ENCODE assay signal across 23 mouse cellular contexts in genomic region chr5:4814465-4815204, GRCm38 (mm10). TPM values are rescaled to one million over a fixed set of nuclear protein-coding genes. Genes with fewer than 3 reads are reported as not detected.
DNase-seq lines count a peak whose midpoint lies in the region; ATAC-seq and TF ChIP-seq lines count a peak whose summit lies in the region.
"Had no signal": no experiment of that assay in that cellular context is flagged by ENCODE, and none has a peak within 500 bp of the region (broad histone marks: within the 10 kb centered on the region; RNA-seq: fewer than 3 reads in every experiment).

No protein-coding gene starts in this region.

- peaks cover 38% of the 10 kb centered on the region for H3K4me1 ChIP-seq in forebrain, embryonic 13.5 days
- peaks cover 19% of the 10 kb centered on the region for H3K4me1 ChIP-seq in forebrain, embryonic 12.5 days
- H3K4me1 ChIP-seq in forebrain, embryonic 15.5 days, result peaks cover 21% of the 10 kb centered on the region
- peaks cover 26% of the 10 kb centered on the region for H3K4me1 ChIP-seq in forebrain, embryonic 10.5 days
- H3K4me1 ChIP-seq in forebrain, postnatal 0 days (ENCODE audit: insufficient read depth), result 0 out of 2 replicates have a peak, but pooled peaks cover 5% of the 10 kb centered on the region

- TF ChIP-seq POLR2A in brain, embryonic 14.5 days (IDR thresholded peaks at IDR 0.05; ENCODE audit: borderline replicate concordance, extremely low read depth, insufficient read depth, insufficient read length, poor library complexity, severe bottlenecking), result no peak

- no peaks in the 10 kb centered on the region for H3K36me3 ChIP-seq in forebrain, embryonic 13.5 days (ENCODE audit: poor library complexity, severe bottlenecking)
- H3K36me3 ChIP-seq in forebrain, embryonic 12.5 days (replicated peaks), result no peaks in the 10 kb centered on the region
- no peaks in the 10 kb centered on the region for H3K36me3 ChIP-seq in forebrain, embryonic 15.5 days
- H3K36me3 ChIP-seq in forebrain, embryonic 10.5 days (replicated peaks), result no peaks in the 10 kb centered on the region
- no peaks in the 10 kb centered on the region for H3K36me3 ChIP-seq in forebrain, postnatal 0 days (ENCODE audit: insufficient read depth)
- H3K36me3 ChIP-seq: embryonic facial prominence, embryonic 10.5 days; embryonic facial prominence, embryonic 12.5 days; G1E had no signal

- no peak overlapping the region for H3K27ac ChIP-seq in forebrain, embryonic 13.5 days
- no peak overlapping the region; the same call in 1 of the 2 replicates for H3K27ac ChIP-seq in forebrain, embryonic 12.5 days
- H3K27ac ChIP-seq in forebrain, embryonic 15.5 days (replicated peaks), result peak overlapping the region; percentile 61
- no peak overlapping the region for H3K27ac ChIP-seq in forebrain, embryonic 10.5 days
- H3K27ac ChIP-seq in forebrain, postnatal 0 days (ENCODE audit: low read depth, low read length), result no peak overlapping the region
- H3K27ac ChIP-seq: embryonic facial prominence, embryonic 10.5 days; embryonic facial prominence, embryonic 12.5 days had no signal

- ATAC-seq in forebrain, embryonic 13.5 days, result peak; percentile 57
- no peak for ATAC-seq in forebrain, embryonic 12.5 days (ENCODE audit: low FRiP score)
- ATAC-seq in forebrain, embryonic 15.5 days (replicated peaks), result peak; percentile 80
- ATAC-seq in forebrain, postnatal 0 days, result peak; percentile 57
- ATAC-seq in cerebellum, adult (ENCODE audit: insufficient number of reproducible peaks, low FRiP score, low TSS enrichment), result no peak
- ATAC-seq: activated CD4-positive, CD25-positive, alpha-beta regulatory T cell, adult 4 months; CD4-positive, CD25-positive, alpha-beta regulatory T cell, adult 4 months; Patski had no signal

- no peak overlapping the region for H3K4me2 ChIP-seq in forebrain, embryonic 13.5 days
- H3K4me2 ChIP-seq in forebrain, embryonic 12.5 days, result no peak overlapping the region
- no peak overlapping the region for H3K4me2 ChIP-seq in forebrain, embryonic 15.5 days (replicated peaks)
- H3K4me2 ChIP-seq in forebrain, postnatal 0 days (ENCODE audit: low read depth), result no peak overlapping the region
- H3K4me2 ChIP-seq: embryonic facial prominence, embryonic 12.5 days had no signal

- no peak overlapping the region for H3K4me3 ChIP-seq in forebrain, embryonic 13.5 days
- no peak overlapping the region for H3K4me3 ChIP-seq in forebrain, embryonic 12.5 days (replicated peaks)
- H3K4me3 ChIP-seq in forebrain, embryonic 15.5 days, result no peak overlapping the region
- H3K4me3 ChIP-seq in forebrain, embryonic 10.5 days, result no peak overlapping the region
- no peak overlapping the region for H3K4me3 ChIP-seq in forebrain, postnatal 0 days (ENCODE audit: low read depth, low read length)
- H3K4me3 ChIP-seq: embryonic facial prominence, embryonic 10.5 days; embryonic facial prominence, embryonic 12.5 days had no signal

- no peak overlapping the region for H3K9ac ChIP-seq in forebrain, embryonic 13.5 days
- H3K9ac ChIP-seq in forebrain, embryonic 12.5 days, result no peak overlapping the region
- H3K9ac ChIP-seq in forebrain, embryonic 15.5 days (replicated peaks), result no peak overlapping the region
- H3K9ac ChIP-seq in forebrain, postnatal 0 days, result no peak overlapping the region
- H3K9ac ChIP-seq: embryonic facial prominence, embryonic 12.5 days had no signal

- 47% methylated on average over 7 of the region's 7 CpGs for WGBS in forebrain, embryonic 13.5 days
- 62% methylated on average over 7 of the region's 7 CpGs for WGBS in forebrain, embryonic 12.5 days
- WGBS in forebrain, embryonic 15.5 days, result 38% methylated on average over 7 of the region's 7 CpGs
- WGBS in forebrain, embryonic 10.5 days, result 89% methylated on average over 7 of the region's 7 CpGs
- 39% methylated on average over 7 of the region's 7 CpGs for WGBS in forebrain, postnatal 0 days

- DNase-seq in forebrain, embryonic 10.5 days (ENCODE audit: extremely low spot score, low spot score), result no peak
- peak; percentile 91 for DNase-seq in brain, embryonic 14.5 days (ENCODE audit: low read depth)
- DNase-seq in forebrain, postnatal 0 days, result peak; percentile 18
- DNase-seq: adrenal gland, adult 8-10 months; adrenal gland, postnatal 14 days; adrenal gland, postnatal 36 days; B cell, adult 2 months; cerebellum, adult 11-12 months; cerebellum, adult 2 months; cerebellum, adult 9-10 months; cerebellum, postnatal 10 days; cerebellum, postnatal 25 days had no signal

- no peaks in the 10 kb centered on the region for H3K9me3 ChIP-seq in forebrain, embryonic 13.5 days (replicated peaks)
- H3K9me3 ChIP-seq in forebrain, embryonic 12.5 days, result no peaks in the 10 kb centered on the region
- H3K9me3 ChIP-seq in forebrain, embryonic 15.5 days, result no peaks in the 10 kb centered on the region
- H3K9me3 ChIP-seq in forebrain, embryonic 10.5 days, result no peaks in the 10 kb centered on the region
- no peaks in the 10 kb centered on the region for H3K9me3 ChIP-seq in forebrain, postnatal 0 days (ENCODE audit: low read length)
- H3K9me3 ChIP-seq: embryonic facial prominence, embryonic 10.5 days; embryonic facial prominence, embryonic 12.5 days; G1E had no signal

- no peaks in the 10 kb centered on the region for H3K27me3 ChIP-seq in forebrain, embryonic 13.5 days
- H3K27me3 ChIP-seq in forebrain, embryonic 12.5 days, result no peaks in the 10 kb centered on the region
- H3K27me3 ChIP-seq in forebrain, embryonic 15.5 days, result no peaks in the 10 kb centered on the region
- H3K27me3 ChIP-seq in forebrain, embryonic 10.5 days (ENCODE audit: poor library complexity, severe bottlenecking), result no peaks in the 10 kb centered on the region
- no peaks in the 10 kb centered on the region for H3K27me3 ChIP-seq in forebrain, postnatal 0 days (ENCODE audit: insufficient read depth, low read length)
- H3K27me3 ChIP-seq: CH12.LX; embryonic facial prominence, embryonic 12.5 days; Patski had no signal

- TF ChIP-seq CTCF in brain, embryonic 14.5 days (IDR thresholded peaks at IDR 0.05; ENCODE audit: borderline replicate concordance, extremely low read depth, insufficient read depth, insufficient read length), result no peak
- no peak for TF ChIP-seq CTCF in forebrain, postnatal 0 days (IDR thresholded peaks at IDR 0.05; ENCODE audit: low read depth)

RNA-seq across cellular contexts. Expression of gene Fzd1, which starts 56.8 kb away (rescaled TPM):
- 16.9 and 17.0 TPM in 2 replicates for polyA plus RNA-seq in forebrain, embryonic 13.5 days (2015; fragmentation: Nextera tagmentation; extraction: Ambion mirVana)
- polyA plus RNA-seq in forebrain, embryonic 12.5 days (2016; fragmentation: Nextera tagmentation; extraction: Ambion mirVana), result 31.1 and 37.5 TPM in 2 replicates
- polyA plus RNA-seq in forebrain, embryonic 15.5 days (2015; fragmentation: Nextera tagmentation; extraction: Ambion mirVana), result 19.6 and 20.8 TPM in 2 replicates
- 13.5 and 13.9 TPM in 2 replicates for polyA plus RNA-seq in forebrain, embryonic 10.5 days (2016; fragmentation: Nextera tagmentation; extraction: Ambion mirVana)
- 52.8 and 55.7 TPM in 2 replicates for polyA plus RNA-seq in brain, embryonic 14.5 days (2012; rRNA removed)
- 26.6 and 39.8 TPM in 2 replicates for total RNA-seq in forebrain, postnatal 0 days (2014; rRNA removed)
- 6.2 and 8.6 TPM in 2 replicates for polyA plus RNA-seq in forebrain, postnatal 0 days (2015; fragmentation: Nextera tagmentation; extraction: Ambion mirVana)
- total RNA-seq: CH12.LX had no signal
- polyA plus RNA-seq: activated CD4-positive, CD25-positive, alpha-beta regulatory T cell, adult 4 months; CD4-positive, CD25-positive, alpha-beta regulatory T cell, adult 4 months; G1E had no signal

Comparison
In these comparisons a context has a peak if more than half of its experiments do, and no peak if none do; other contexts are left out.
1. ATAC-seq: peak in forebrain, embryonic 13.5 days (single experiment), forebrain, embryonic 15.5 days (single experiment) and forebrain, postnatal 0 days (single experiment); none in forebrain, embryonic 12.5 days (single experiment) and cerebellum, adult (single experiment).